Mouse (Mus musculus) hindbrain, embryonic 16.5 days (tissue): Measurements from ENCODE around the gene Pik3c2g. TPM values are rescaled to one million over a fixed set of nuclear protein-coding genes. Genes with fewer than 3 reads are reported as not detected.

ENCODE experiments used
- ATAC-seq: fragments of 200-750 bp; cut with Nextera tagmentation; 2 replicates; pipeline ENCODE4 v1.8.0; 2017; ENCODE audit warnings: moderate TSS enrichment, moderate library complexity
- H3K27ac ChIP-seq: fragments of 300-500 bp; sonication (generic); 2 replicates; pipeline ENCODE4 v1.5.1; 2014; ENCODE audit warnings: low read depth, mild to moderate bottlenecking, control low read depth, low read length, moderate library complexity
- H3K27me3 ChIP-seq: fragments of 300-500 bp; sonication (generic); replicated peaks from 2 replicates; pipeline ENCODE4 v1.6.1; 2014; ENCODE audit warnings: low read length; ENCODE audit not compliant: control insufficient read depth, insufficient read depth
- H3K36me3 ChIP-seq: fragments of 300-500 bp; sonication (generic); 2 replicates; pipeline ENCODE4 v1.6.1; 2014; ENCODE audit warnings: mild to moderate bottlenecking, low read length, moderate library complexity, mixed read lengths; ENCODE audit not compliant: control insufficient read depth, insufficient read depth
- H3K4me1 ChIP-seq: fragments of 300-500 bp; sonication (generic); 2 replicates; pipeline ENCODE4 v1.6.1; 2014; ENCODE audit warnings: low read depth, low read length; ENCODE audit not compliant: control insufficient read depth, insufficient read depth
- H3K4me2 ChIP-seq: fragments of 300-500 bp; sonication (generic); 2 replicates; pipeline ENCODE4 v1.6.1; 2014; ENCODE audit warnings: mild to moderate bottlenecking, low read length, control low read depth, moderate library complexity
- H3K4me3 ChIP-seq: fragments of 300-500 bp; sonication (generic); 2 replicates; pipeline ENCODE4 v1.5.1; 2014; ENCODE audit warnings: mild to moderate bottlenecking, low read length, control low read depth, moderate library complexity
- H3K9ac ChIP-seq: fragments of 300-500 bp; sonication (generic); 2 replicates; pipeline ENCODE4 v1.6.1; 2014; ENCODE audit warnings: low read depth, mild to moderate bottlenecking, control low read depth, low read length, moderate library complexity
- H3K9me3 ChIP-seq: fragments of 300-500 bp; sonication (generic); 2 replicates; pipeline ENCODE4 v1.6.1; 2014; ENCODE audit warnings: mild to moderate bottlenecking, low read length, moderate library complexity; ENCODE audit not compliant: control insufficient read depth
- WGBS: fragments of 180-500 bp; shearing (Covaris S2); extraction: QIAGEN DNeasy Blood & Tissue Kit; methylation state at CpG from one replicate; pipeline ENCODE4 v1.1.7; 2014; 5-methylcytosine and 5-hydroxymethylcytosine counted together
- polyA plus RNA-seq: library from polyadenylated mRNA; unstranded; fragments of >200 nt; fragmentation: Nextera tagmentation; extraction: Ambion mirVana; gene quantifications from 2 replicates; pipeline ENCODE4 v1.2.1, GENCODE M21; 2015

The Pik3c2g gene
- polyA plus RNA-seq, 1 experiment from 2014 or later: 0.65 TPM

- Histone ChIP-seq H3K27me3 (no peaks in the 10 kb centered on the region), H3K4me1 (no peaks in the 10 kb centered on the region), H3K9ac (no peak overlapping the region), H3K4me3 (no peak overlapping the region), H3K27ac (no peak overlapping the region), H3K4me2 (no peak overlapping the region), H3K9me3 (no peaks in the 10 kb centered on the region), H3K36me3 (no peaks in the 10 kb centered on the region)
- WGBS: 80% methylated on average over 13 of the region's 13 CpGs
- ATAC-seq: no peak
Observed at GRCm38 (mm10) chr6:139748091-139748771, 161.2 kb downstream of the Pik3c2g start.

- ATAC-seq: no peak
- WGBS: 85% methylated on average over 2 of the region's 2 CpGs
Observed at GRCm38 (mm10) chr6:139750599-139750998, 163.6 kb downstream of the Pik3c2g start.

GRCm38 (mm10) chr6:139751022-139751421, 164.0 kb downstream of the Pik3c2g start:
- Histone ChIP-seq H3K36me3 (no peaks in the 10 kb centered on the region), H3K9ac (no peak overlapping the region), H3K4me1 (no peaks in the 10 kb centered on the region), H3K27me3 (no peaks in the 10 kb centered on the region), H3K27ac (no peak overlapping the region), H3K9me3 (no peaks in the 10 kb centered on the region), H3K4me2 (no peak overlapping the region), H3K4me3 (no peak overlapping the region)
- 65% methylated on average over 3 of the region's 3 CpGs for WGBS
- no peak for ATAC-seq

More at GRCm38 (mm10) chr6:139750599-139750998, 163.6 kb downstream of the Pik3c2g start:
- H3K4me2 ChIP-seq: no peak overlapping the region
- H3K9me3 ChIP-seq: no peaks in the 10 kb centered on the region
- H3K27me3 ChIP-seq: no peaks in the 10 kb centered on the region
- H3K4me1 ChIP-seq: no peaks in the 10 kb centered on the region
- no peak overlapping the region for H3K4me3 ChIP-seq
- H3K9ac ChIP-seq: no peak overlapping the region
- no peaks in the 10 kb centered on the region for H3K36me3 ChIP-seq
- H3K27ac ChIP-seq: no peak overlapping the region

- Histone ChIP-seq H3K4me1 (no peaks in the 10 kb centered on the region), H3K9me3 (no peaks in the 10 kb centered on the region), H3K27ac (no peak overlapping the region), H3K4me2 (no peak overlapping the region), H3K27me3 (no peaks in the 10 kb centered on the region), H3K9ac (no peak overlapping the region), H3K36me3 (no peaks in the 10 kb centered on the region), H3K4me3 (no peak overlapping the region)
- no peak for ATAC-seq
- WGBS: 90% methylated on average over 8 of the region's 8 CpGs
Observed at GRCm38 (mm10) chr6:139757876-139758275, 170.9 kb downstream of the Pik3c2g start.

- H3K4me3 ChIP-seq: no peak overlapping the region
- no peaks in the 10 kb centered on the region for H3K36me3 ChIP-seq
- 29% methylated on average over 4 of the region's 4 CpGs for WGBS
- no peaks in the 10 kb centered on the region for H3K4me1 ChIP-seq
- no peak overlapping the region for H3K9ac ChIP-seq
- H3K4me2 ChIP-seq: no peak overlapping the region
- H3K27me3 ChIP-seq: no peaks in the 10 kb centered on the region
- no peak overlapping the region for H3K27ac ChIP-seq
- peak; percentile 50; the same call in 1 of the 2 replicates for ATAC-seq
- no peaks in the 10 kb centered on the region for H3K9me3 ChIP-seq
Observed at GRCm38 (mm10) chr6:139760978-139761377, 174.0 kb downstream of the Pik3c2g start.

GRCm38 (mm10) chr6:139764398-139764797, 177.4 kb downstream of the Pik3c2g start:
- Histone ChIP-seq H3K4me1 (no peaks in the 10 kb centered on the region), H3K27me3 (no peaks in the 10 kb centered on the region), H3K4me3 (no peak overlapping the region), H3K9me3 (no peaks in the 10 kb centered on the region), H3K36me3 (no peaks in the 10 kb centered on the region), H3K9ac (no peak overlapping the region), H3K4me2 (no peak overlapping the region), H3K27ac (no peak overlapping the region)
- ATAC-seq: no peak
- 91% methylated on average over 3 of the region's 3 CpGs for WGBS

- Histone ChIP-seq H3K4me1 (no peaks in the 10 kb centered on the region), H3K27me3 (no peaks in the 10 kb centered on the region), H3K27ac (no peak overlapping the region), H3K9me3 (no peaks in the 10 kb centered on the region), H3K9ac (no peak overlapping the region), H3K4me2 (no peak overlapping the region), H3K4me3 (no peak overlapping the region), H3K36me3 (no peaks in the 10 kb centered on the region)
- 85% methylated on average over 7 of the region's 7 CpGs for WGBS
- no peak for ATAC-seq
Observed at GRCm38 (mm10) chr6:139769744-139770473, 182.9 kb downstream of the Pik3c2g start.

- Histone ChIP-seq H3K4me1 (no peaks in the 10 kb centered on the region), H3K4me2 (no peak overlapping the region), H3K27me3 (no peaks in the 10 kb centered on the region), H3K27ac (no peak overlapping the region), H3K9me3 (no peaks in the 10 kb centered on the region), H3K36me3 (no peaks in the 10 kb centered on the region), H3K4me3 (no peak overlapping the region), H3K9ac (no peak overlapping the region)
- 47% methylated on average over 3 of the region's 3 CpGs for WGBS
- no peak for ATAC-seq
Observed at GRCm38 (mm10) chr6:139770535-139770934, 183.5 kb downstream of the Pik3c2g start.

- Histone ChIP-seq H3K4me2 (no peak overlapping the region), H3K4me1 (no peaks in the 10 kb centered on the region), H3K27ac (no peak overlapping the region), H3K4me3 (no peak overlapping the region), H3K27me3 (no peaks in the 10 kb centered on the region), H3K36me3 (no peaks in the 10 kb centered on the region), H3K9ac (no peak overlapping the region), H3K9me3 (no peaks in the 10 kb centered on the region)
- WGBS: 74% methylated on average over 11 of the region's 11 CpGs
- no peak for ATAC-seq
Observed at GRCm38 (mm10) chr6:139777576-139778282, 190.7 kb downstream of the Pik3c2g start.
